Mouse (Mus musculus) right cerebral cortex, postnatal 14 days (tissue): Measurements from ENCODE around the gene S1pr5.
"Not testable (repeated sequence)": the region's sequence is repeated elsewhere in the genome, so short reads cannot be mapped to it uniquely, and the experiment has no call there.

Source experiments
- DNase-seq: peaks from one replicate; pipeline ENCODE4 v3.0.0; 2022

Gene S1pr5

GRCm38 (mm10) chr9:21265611-21266010 is 17.4 kb upstream of the S1pr5 start:
- peak; percentile 32 for DNase-seq

DNA sequence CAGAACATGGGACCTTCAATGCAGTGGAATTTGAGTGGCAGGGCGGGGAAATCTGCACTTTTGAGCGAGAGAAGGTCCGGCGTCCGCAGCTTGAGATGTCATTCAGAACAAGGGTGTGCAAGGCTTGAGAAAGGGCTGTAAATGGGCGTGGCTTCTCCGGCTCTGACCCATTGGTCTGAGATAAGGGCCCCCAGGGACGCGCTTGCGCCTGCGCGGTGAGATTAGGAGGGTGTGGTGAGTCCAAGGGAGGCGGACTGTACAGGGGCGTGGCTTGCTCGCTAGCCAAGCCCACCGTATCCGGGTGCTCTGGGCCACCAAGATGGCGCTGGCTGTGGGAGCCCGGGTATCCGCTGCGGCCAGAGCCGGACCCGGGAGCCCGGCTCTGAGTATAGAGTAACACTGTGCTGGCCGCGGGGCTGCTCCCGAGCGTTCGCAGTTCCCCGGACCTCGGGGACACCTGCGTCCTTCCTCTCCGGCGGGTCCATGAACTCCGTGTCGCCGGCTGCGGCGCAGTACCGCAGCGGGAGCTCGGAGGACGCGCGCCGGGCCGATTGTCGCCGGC is 16.8 kb upstream of the S1pr5 start, which contains the start of gene Atg4d:
TSS of gene Atg4d (plus strand) at position 294 of the 562 bp plus-strand sequence.
- DNase-seq: peak; percentile 95

DNA sequence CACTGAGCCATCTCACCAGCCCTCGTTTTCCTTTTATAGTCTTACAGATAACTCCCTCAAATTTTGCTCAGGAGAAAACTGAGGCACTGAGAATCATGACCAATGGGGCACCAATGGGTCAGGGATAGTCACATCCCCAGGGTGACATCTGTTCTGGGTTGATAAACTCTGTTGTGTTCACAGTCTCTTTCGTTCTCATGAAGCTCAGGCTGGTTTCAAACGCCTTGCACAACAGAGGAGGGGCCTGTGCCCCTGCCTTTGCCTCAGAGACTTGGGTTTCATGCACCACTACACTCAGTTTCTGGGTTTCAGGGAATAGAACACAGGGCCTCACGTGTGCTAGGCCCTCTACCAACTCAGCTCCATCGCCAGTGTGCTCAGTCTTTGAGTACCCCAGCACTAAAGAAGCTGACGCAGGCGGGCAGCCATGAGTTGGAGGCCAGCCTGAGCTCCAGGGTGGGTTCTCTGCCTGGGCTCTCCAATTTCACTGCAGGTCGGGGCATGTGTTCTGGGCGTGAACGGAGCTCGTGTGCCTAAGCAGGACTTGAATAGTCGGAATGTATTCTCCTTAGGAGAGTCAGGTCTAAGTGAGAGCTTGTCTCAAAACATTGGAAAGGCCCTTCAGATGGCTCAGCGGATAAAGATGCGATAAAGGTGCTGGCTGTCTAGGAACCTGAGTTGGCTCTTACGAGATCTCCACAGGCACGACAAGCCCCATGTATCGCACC is 16.2 kb upstream of the S1pr5 start:
- no peak for DNase-seq

GRCm38 (mm10) chr9:21261831-21262230 is 13.6 kb upstream of the S1pr5 start:
- no peak for DNase-seq

DNA sequence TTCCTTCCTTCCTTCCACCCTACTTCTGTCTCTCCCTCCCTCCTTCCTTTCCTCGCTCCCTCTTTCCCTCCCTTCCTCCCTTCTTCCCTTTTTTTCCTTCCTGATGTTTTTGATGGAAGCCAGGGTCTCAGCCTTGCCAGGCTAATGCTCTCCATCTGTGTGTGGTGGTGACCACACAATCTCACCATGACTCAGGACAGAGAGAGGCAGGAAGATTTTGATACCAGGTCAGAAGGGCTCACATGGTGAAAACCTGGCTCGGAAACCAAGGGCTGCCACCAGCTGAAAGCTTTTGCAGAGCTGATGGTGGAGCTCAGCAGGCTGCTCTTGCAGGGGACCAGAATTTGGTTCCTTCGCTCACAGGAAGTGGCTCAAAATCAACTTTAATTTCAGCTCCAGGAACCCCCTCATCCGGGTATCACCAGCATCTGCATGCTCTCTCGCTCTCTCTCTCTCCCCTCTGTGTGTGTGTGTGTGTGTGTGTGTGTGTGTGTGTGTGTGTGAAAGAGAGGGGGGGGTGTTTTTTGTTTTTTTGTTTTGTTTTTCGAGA is 12.3 kb upstream of the S1pr5 start:
- DNase-seq: no peak

DNA sequence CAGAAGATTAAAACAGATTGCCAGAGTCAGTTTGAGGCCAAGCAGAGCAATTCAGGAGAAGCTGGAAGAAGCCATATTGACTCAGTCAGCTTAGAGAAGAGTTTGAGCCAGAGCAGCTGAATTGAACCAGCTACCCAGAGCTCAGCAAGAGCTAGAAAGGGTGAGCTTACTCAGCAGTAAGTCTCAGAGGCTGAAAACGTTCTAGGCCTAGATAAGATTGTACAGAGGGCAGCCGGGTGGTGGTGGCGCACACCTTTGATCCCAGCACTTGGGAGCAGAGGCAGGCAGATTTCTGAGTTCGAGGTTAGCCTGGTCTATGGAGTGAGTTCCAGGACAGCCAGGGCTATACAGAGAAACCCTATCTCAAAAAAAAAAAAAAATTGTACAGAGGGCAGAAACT is 8.1 kb upstream of the S1pr5 start:
- DNase-seq: not testable (repeated sequence)

DNA sequence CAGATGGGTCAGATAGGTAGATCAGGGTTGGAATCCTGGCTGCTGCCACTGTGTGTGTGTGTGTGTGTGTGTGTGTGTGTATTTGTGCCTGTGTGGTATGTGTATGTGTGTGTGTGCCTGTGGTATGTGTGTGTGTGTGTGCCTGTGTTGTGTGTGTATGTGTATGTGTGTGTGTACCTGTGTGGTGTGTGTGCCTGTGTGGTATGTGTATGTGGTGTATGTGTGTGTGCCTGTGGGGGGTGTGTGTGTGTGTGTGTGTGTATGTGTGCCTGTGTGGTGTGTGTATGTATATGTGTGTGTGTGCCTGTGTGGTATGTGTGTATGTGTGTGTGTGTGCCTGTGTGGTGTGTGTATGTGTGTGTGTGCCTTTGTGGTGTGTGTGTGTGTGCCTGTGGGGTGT is 6.4 kb upstream of the S1pr5 start:
- DNase-seq: no peak

- DNase-seq: no peak
Measured at GRCm38 (mm10) chr9:21251116-21251735, 3.0 kb upstream of the S1pr5 start.

GRCm38 (mm10) chr9:21250509-21250908 is 2.3 kb upstream of the S1pr5 start:
- DNase-seq: no peak

GRCm38 (mm10) chr9:21249629-21250508 is 1.6 kb upstream of the S1pr5 start:
- no peak for DNase-seq

DNA sequence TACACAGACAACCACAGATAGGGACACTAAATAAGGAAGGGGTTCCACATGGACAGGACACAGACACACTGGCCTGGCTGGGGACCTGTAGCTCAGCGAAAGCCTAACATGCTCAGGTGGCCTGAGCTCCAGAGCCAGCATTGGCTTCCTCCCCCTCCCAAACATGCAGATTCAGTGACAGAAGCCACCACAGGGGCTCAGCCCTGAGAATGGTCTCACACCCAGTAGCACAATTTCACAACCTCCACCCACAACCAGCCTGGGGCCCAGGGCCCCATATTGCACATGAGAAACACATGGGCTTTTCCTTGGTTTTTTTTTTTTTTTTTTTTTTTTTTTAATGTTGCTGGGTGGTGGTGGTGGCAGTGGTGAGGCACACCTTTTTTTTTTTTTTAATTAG is 1.9 kb downstream of the S1pr5 start:
- DNase-seq: no peak

- DNase-seq: no peak
Measured at GRCm38 (mm10) chr9:21245113-21245487, 3.1 kb downstream of the S1pr5 start.

GRCm38 (mm10) chr9:21244428-21245112 is 3.7 kb downstream of the S1pr5 start:
- no peak for DNase-seq

DNA sequence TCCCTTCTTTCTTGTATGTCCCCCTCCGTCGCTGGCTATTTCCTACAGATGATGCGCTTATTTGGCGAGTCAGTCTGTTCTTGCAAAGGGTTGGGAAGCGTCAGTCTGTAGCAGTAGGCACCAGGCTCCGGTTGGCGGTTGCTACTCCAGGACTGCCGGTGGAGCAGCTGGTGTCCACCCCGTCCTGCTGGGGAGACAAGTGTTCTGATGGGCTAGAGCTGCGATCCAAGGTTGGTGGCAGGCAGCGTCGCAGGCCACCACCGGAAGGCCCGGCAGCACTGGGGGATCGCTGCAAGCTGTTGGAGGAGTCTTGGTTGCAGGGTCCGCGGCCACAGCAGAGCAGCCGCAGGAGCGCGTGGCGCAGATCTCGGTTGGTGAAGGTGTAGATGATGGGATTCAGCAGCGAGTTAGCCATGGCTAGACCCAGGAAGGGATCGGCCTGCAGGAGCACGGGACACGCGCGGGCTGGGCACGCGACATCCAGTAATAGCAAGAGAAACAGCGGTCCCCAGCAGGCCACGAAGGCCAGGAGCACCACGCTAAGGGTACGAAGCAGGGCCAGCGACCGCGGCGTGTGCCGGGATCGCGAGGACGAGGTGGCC is 4.3 kb downstream of the S1pr5 start:
- no peak for DNase-seq

DNA sequence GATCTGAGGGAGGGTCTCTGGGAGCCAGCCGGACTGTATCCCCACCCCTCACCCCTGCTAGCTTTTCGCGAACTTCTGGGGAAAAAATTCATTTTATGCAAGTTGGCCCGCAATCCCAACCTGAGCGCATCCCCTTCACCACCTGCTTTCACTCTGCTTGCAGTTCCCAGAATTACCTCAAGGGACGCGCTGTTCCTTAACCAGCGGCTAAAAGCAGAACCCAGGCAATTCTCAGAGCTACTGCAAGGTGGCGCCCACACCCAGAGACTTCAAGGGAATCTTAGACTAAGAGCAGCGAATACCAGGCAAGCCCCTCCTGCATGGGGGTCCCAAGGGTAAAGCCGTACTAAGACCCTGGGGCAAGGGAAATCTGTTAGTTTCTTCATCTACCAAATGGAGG is 6.9 kb downstream of the S1pr5 start:
- peak; percentile 83 for DNase-seq

- DNase-seq: no peak
Measured at GRCm38 (mm10) chr9:21239465-21239848, 8.8 kb downstream of the S1pr5 start.

DNA sequence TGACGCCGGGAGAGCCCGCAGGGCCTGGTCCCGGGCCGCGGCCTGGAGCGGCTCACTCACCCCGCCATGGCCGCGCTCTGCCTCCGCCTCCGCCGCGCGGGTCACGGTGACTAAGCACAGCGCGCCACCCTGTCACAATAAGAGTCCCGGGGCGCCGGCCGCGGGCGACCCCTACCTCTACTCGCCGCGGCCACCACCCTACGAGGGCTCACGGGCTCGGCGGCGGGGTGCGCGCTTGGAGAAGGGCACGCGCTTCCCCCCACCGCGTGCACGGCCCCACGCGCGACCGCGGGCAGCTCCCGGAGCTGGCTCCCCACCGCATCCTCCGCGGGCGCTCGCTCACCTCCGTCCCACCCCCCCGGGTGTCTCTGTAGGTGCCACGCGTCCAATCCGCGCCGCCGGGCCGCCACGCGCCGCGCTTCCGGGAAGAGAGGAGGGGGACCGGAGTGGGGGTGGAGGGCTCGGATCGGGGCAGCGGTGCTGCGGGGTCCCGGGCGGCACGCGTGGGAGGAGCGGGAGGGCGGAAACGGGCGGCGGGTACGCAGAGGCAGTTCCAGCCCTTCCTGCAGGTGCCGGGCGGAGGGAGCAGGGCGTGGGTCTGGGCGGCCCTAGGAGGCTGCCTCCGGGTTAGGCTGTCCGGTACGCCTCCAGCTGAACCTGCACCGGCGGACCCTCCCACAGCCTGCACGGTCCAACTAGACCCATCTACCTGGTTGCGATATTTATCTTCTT is 9.3 kb downstream of the S1pr5 start, which contains the start of gene Keap1:
TSS of gene Keap1 (minus strand) at position 629 of the 732 bp plus-strand sequence.
- DNase-seq: peak; percentile 74

DNA sequence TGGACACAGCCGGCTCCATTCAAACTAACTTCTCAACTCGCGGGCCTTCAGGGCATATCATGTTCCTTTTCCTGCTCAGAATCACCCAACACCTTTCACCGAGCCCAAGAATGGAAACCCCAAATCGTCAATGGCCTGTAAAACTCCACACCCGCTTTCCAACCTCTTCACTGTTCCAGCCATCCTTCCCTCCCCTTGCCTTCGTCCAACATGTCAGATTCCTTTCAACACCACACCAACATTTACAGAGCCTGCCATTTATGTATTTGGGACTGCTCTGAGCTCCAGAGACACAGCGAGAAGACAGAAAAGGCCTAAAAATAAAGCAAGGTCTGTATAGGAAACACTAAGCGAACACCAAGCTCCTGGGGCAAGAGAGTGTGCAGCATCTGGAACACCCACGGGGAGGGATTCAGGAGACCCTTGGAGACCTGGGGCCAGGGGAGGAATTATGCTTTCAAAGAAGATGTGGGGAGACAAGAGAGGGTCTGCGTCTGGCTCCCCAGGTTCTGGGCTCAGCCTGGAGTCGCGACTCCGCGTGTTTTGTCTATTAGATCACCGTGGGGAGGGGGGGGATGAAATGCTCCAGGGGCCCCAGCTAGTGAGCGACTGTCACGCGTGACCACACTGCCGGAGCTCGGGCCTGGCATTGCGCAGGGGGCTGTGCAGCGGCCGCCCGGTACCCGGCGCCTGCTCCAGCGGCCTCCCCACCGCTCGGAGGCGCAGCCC is 10.1 kb downstream of the S1pr5 start:
- DNase-seq: no peak

GRCm38 (mm10) chr9:21237368-21238003 is 10.8 kb downstream of the S1pr5 start:
- no peak for DNase-seq

- DNase-seq: no peak
Measured at GRCm38 (mm10) chr9:21236991-21237367, 11.3 kb downstream of the S1pr5 start.
